Mouse (Mus musculus): ENCODE measurements around the gene Gmip. TPM values are rescaled to one million over a fixed set of nuclear protein-coding genes. Genes with fewer than 3 reads are reported as not detected.

The Gmip gene
- polyA plus RNA-seq, 1 experiment from 2014 or later = 31.5 TPM

DNA sequence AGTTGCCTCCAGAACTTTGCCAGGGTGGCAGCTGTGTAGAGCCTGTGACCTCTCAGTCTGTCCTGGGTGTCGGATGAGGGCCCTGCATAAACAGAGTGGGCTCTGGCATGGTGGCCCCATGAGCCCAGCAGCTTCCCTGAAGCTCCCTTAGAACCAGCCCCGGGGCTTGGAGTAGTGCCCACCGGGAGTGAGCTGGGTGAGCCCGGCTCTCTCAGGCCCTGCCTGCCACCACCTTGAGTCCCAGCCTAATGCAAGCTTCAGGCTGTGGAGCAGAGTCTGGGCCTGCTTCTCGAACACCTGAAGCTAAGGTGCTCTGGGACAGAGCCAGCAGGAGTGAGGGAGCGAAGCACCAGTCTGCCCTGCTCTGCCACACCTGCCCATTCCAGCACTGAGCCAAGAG is 62.4 kb downstream of the Gmip start:
- Histone ChIP-seq H3K36me3 (peaks cover 37% of the 10 kb centered on the region), H3K9ac (no peak overlapping the region), H3K9me3 (no peaks in the 10 kb centered on the region), H3K4me2 (no peak overlapping the region), H3K4me3 (no peak overlapping the region), H3K4me1 (replicated peaks) (no peaks in the 10 kb centered on the region), H3K27me3 (0 out of 2 replicates have a peak, but pooled peaks cover under 1% of the 10 kb centered on the region), H3K27ac (no peak overlapping the region)
- ATAC-seq (ENCODE audit: low FRiP score) = no peak
- 97% methylated on average over 6 of the region's 6 CpGs for WGBS

Other genes starting within 250 kb of the Gmip start
- 42.0 and 47.7 TPM in 2 replicates for gene Zfp868, start 183.1 kb upstream of the Gmip start, polyA plus RNA-seq (2015; fragmentation: Nextera tagmentation; extraction: Ambion mirVana)
- gene Zfp964, start 154.2 kb upstream of the Gmip start, polyA plus RNA-seq (2015; fragmentation: Nextera tagmentation; extraction: Ambion mirVana) = 2.4 and 3.0 TPM in 2 replicates
- gene Zfp869, start 98.0 kb upstream of the Gmip start, polyA plus RNA-seq (2015; fragmentation: Nextera tagmentation; extraction: Ambion mirVana) = 26.1 and 27.0 TPM in 2 replicates
- gene Zfp963, start 58.7 kb upstream of the Gmip start, polyA plus RNA-seq (2015; fragmentation: Nextera tagmentation; extraction: Ambion mirVana) = 7.8 and 8.6 TPM in 2 replicates
- gene Gm20422, start 33.8 kb upstream of the Gmip start, polyA plus RNA-seq (2015; fragmentation: Nextera tagmentation; extraction: Ambion mirVana) = 0.34 TPM in 1 of 2 replicates, not detected in the other
- 47.8 and 47.9 TPM in 2 replicates for gene Atp13a1, start 17.5 kb upstream of the Gmip start, polyA plus RNA-seq (2015; fragmentation: Nextera tagmentation; extraction: Ambion mirVana)
- gene Zfp866, start 17.5 kb upstream of the Gmip start, polyA plus RNA-seq (2015; fragmentation: Nextera tagmentation; extraction: Ambion mirVana) = 42.9 and 44.0 TPM in 2 replicates
- gene Lpar2, start 13.8 kb downstream of the Gmip start, polyA plus RNA-seq (2015; fragmentation: Nextera tagmentation; extraction: Ambion mirVana) = 0.78 and 0.83 TPM in 2 replicates
- gene Pbx4, start 23.8 kb downstream of the Gmip start, polyA plus RNA-seq (2015; fragmentation: Nextera tagmentation; extraction: Ambion mirVana) = 62.9 and 69.2 TPM in 2 replicates
- gene Cilp2, start 79.0 kb downstream of the Gmip start, polyA plus RNA-seq (2015; fragmentation: Nextera tagmentation; extraction: Ambion mirVana) = 3.5 and 3.6 TPM in 2 replicates
- 3.4 and 4.5 TPM in 2 replicates for gene Tssk6, start 93.5 kb downstream of the Gmip start, polyA plus RNA-seq (2015; fragmentation: Nextera tagmentation; extraction: Ambion mirVana)
- gene Ndufa13, start 93.9 kb downstream of the Gmip start, polyA plus RNA-seq (2015; fragmentation: Nextera tagmentation; extraction: Ambion mirVana) = 187 and 198 TPM in 2 replicates
- 12.3 and 12.8 TPM in 2 replicates for gene Yjefn3, start 94.0 kb downstream of the Gmip start, polyA plus RNA-seq (2015; fragmentation: Nextera tagmentation; extraction: Ambion mirVana)
- 25.0 and 26.6 TPM in 2 replicates for gene Gatad2a, start 187.7 kb downstream of the Gmip start, polyA plus RNA-seq (2015; fragmentation: Nextera tagmentation; extraction: Ambion mirVana)
- gene Mau2, start 234.1 kb downstream of the Gmip start, polyA plus RNA-seq (2015; fragmentation: Nextera tagmentation; extraction: Ambion mirVana) = 72.0 and 80.7 TPM in 2 replicates
- gene Sugp1, start 234.1 kb downstream of the Gmip start, polyA plus RNA-seq (2015; fragmentation: Nextera tagmentation; extraction: Ambion mirVana) = 61.0 and 68.6 TPM in 2 replicates